Mouse (Mus musculus) kidney, postnatal 10 days (tissue): Measurements from ENCODE around the gene BC004004.
A peak's percentile ranks its signal among the peaks of the same experiment; 100 is the strongest.
"Not testable (repeated sequence)": the region's sequence is repeated elsewhere in the genome, so short reads cannot be mapped to it uniquely, and the experiment has no call there.

ENCODE experiments used
- DNase-seq: peaks from one replicate; pipeline ENCODE4 v3.0.0; 2021; ENCODE audit warnings: mixed read lengths

BC004004 gene

GRCm38 (mm10) chr17:29268682-29269348 lies at the start of gene BC004004:
TSS of gene BC004004 (plus strand) at chr17:29268788.
- DNase-seq: peak; percentile 97

GRCm38 (mm10) chr17:29220631-29221030 lies 48.0 kb upstream of the BC004004 start:
- DNase-seq: no peak

GRCm38 (mm10) chr17:29231109-29231508 lies 37.5 kb upstream of the BC004004 start:
- DNase-seq: no peak

GRCm38 (mm10) chr17:29236111-29236510 lies 32.5 kb upstream of the BC004004 start:
- DNase-seq: no peak

- no peak for DNase-seq
Observed at GRCm38 (mm10) chr17:29237267-29237771, 31.3 kb upstream of the BC004004 start.

- DNase-seq: peak; percentile 42
Observed at GRCm38 (mm10) chr17:29237772-29238420, 30.7 kb upstream of the BC004004 start, which contains the start of gene Cpne5. TSS of gene Cpne5 (minus strand) at chr17:29238167.

- no peak for DNase-seq
Observed at GRCm38 (mm10) chr17:29238421-29238945, 30.1 kb upstream of the BC004004 start.

GRCm38 (mm10) chr17:29244912-29245311 lies 23.7 kb upstream of the BC004004 start:
- DNase-seq: no peak

- DNase-seq: no peak
Observed at GRCm38 (mm10) chr17:29245725-29246124, 22.9 kb upstream of the BC004004 start.

- DNase-seq: no peak
Observed at GRCm38 (mm10) chr17:29246602-29247001, 22.0 kb upstream of the BC004004 start.

GRCm38 (mm10) chr17:29247881-29248280 lies 20.7 kb upstream of the BC004004 start:
- no peak for DNase-seq

GRCm38 (mm10) chr17:29249512-29249911 lies 19.1 kb upstream of the BC004004 start:
- peak; percentile 86 for DNase-seq

- not testable (repeated sequence) for DNase-seq
Observed at GRCm38 (mm10) chr17:29251006-29251405, 17.6 kb upstream of the BC004004 start.

GRCm38 (mm10) chr17:29251608-29252390 lies 16.8 kb upstream of the BC004004 start:
- DNase-seq: peak; percentile 88

- DNase-seq: no peak
Observed at GRCm38 (mm10) chr17:29253236-29253635, 15.4 kb upstream of the BC004004 start.

GRCm38 (mm10) chr17:29253684-29254083 lies 14.9 kb upstream of the BC004004 start:
- no peak for DNase-seq

GRCm38 (mm10) chr17:29254784-29255183 lies 13.8 kb upstream of the BC004004 start:
- DNase-seq: not testable (repeated sequence)

GRCm38 (mm10) chr17:29256507-29256906 lies 12.1 kb upstream of the BC004004 start:
- DNase-seq: no peak

- no peak for DNase-seq
Observed at GRCm38 (mm10) chr17:29257001-29257511, 11.5 kb upstream of the BC004004 start.

- DNase-seq: no peak
Observed at GRCm38 (mm10) chr17:29258025-29258558, 10.5 kb upstream of the BC004004 start.

GRCm38 (mm10) chr17:29258921-29259320 lies 9.7 kb upstream of the BC004004 start:
- peak; percentile 55 for DNase-seq

- DNase-seq: peak; percentile 91
Observed at GRCm38 (mm10) chr17:29259489-29259888, 9.1 kb upstream of the BC004004 start.

- no peak for DNase-seq
Observed at GRCm38 (mm10) chr17:29260501-29260900, 8.1 kb upstream of the BC004004 start.
